Mouse (Mus musculus): ENCODE measurements around the gene Hapln4. TPM values are rescaled to one million over a fixed set of nuclear protein-coding genes. Genes with fewer than 3 reads are reported as not detected.

Hapln4 gene
- polyA plus RNA-seq, 1 experiment from 2014 or later: 0.02 TPM

GRCm38 (mm10) chr8:70120667-70121066 is 37.4 kb downstream of the Hapln4 start, which contains the start of gene Ncan:
Ncan (minus strand) TSS chr8:70120873.
- no peak for ATAC-seq
- Histone ChIP-seq H3K27me3 (ENCODE audit: insufficient read depth, low read length) (peaks cover 42% of the 10 kb centered on the region), H3K9ac (replicated peaks) (no peak within 1 kb of the TSS), H3K4me3 (ENCODE audit: low read depth, low read length) (no peak within 1 kb of the TSS), H3K4me2 (ENCODE audit: low read depth, low read length) (no peak within 1 kb of the TSS), H3K9me3 (ENCODE audit: low read length) (no peaks in the 10 kb centered on the region), H3K36me3 (replicated peaks; ENCODE audit: insufficient read depth, low read length) (no peaks in the 10 kb centered on the region), H3K4me1 (ENCODE audit: insufficient read depth) (no peaks in the 10 kb centered on the region), H3K27ac (ENCODE audit: low read depth) (no peak within 1 kb of the TSS)
- TF ChIP-seq CTCF (IDR thresholded peaks at IDR 0.05; ENCODE audit: low read depth) (no peak), EP300 (IDR thresholded peaks at IDR 0.05; ENCODE audit: low read depth) (no peak)
- 6% methylated on average over 19 of the region's 19 CpGs for WGBS (ENCODE audit: insufficient replicate concordance)
- peak; percentile 47 for DNase-seq

GRCm38 (mm10) chr8:70122863-70123262 is 39.6 kb downstream of the Hapln4 start:
- no peak for DNase-seq
- Histone ChIP-seq H3K36me3 (replicated peaks; ENCODE audit: insufficient read depth, low read length) (no peaks in the 10 kb centered on the region), H3K4me1 (ENCODE audit: insufficient read depth) (no peaks in the 10 kb centered on the region), H3K4me2 (ENCODE audit: low read depth, low read length) (no peak overlapping the region), H3K4me3 (ENCODE audit: low read depth, low read length) (no peak overlapping the region), H3K9me3 (ENCODE audit: low read length) (no peaks in the 10 kb centered on the region), H3K27me3 (ENCODE audit: insufficient read depth, low read length) (peaks cover 32% of the 10 kb centered on the region), H3K27ac (ENCODE audit: low read depth) (no peak overlapping the region), H3K9ac (replicated peaks) (no peak overlapping the region)
- ATAC-seq: no peak
- WGBS (ENCODE audit: insufficient replicate concordance): 48% methylated on average over 2 of the region's 2 CpGs
- TF ChIP-seq EP300 (IDR thresholded peaks at IDR 0.05; ENCODE audit: low read depth) (no peak), CTCF (IDR thresholded peaks at IDR 0.05; ENCODE audit: low read depth) (peak; percentile 69)

DNA sequence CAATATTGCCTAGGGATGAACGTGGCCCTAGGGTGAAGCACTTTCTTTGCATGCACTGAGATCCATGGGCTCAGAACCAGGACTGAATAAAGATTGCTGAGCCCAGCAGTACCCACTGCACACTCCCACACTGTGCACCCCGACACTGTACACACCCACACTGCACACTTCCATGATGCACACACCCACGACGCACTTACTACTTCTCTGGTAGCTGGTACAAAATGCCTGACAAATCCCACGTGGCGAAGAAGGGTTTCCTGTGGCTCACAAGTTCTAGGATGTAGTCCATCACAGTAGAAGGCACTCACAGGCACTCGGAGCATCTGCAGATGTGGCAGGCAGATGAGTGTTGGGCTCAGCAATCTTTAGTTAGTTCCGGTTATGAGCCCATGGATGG is 41.7 kb downstream of the Hapln4 start:
- peaks cover 8% of the 10 kb centered on the region for H3K4me1 ChIP-seq (ENCODE audit: insufficient read depth)
- WGBS (ENCODE audit: insufficient replicate concordance): 58% methylated on average over 8 of the region's 8 CpGs
- H3K4me2 ChIP-seq (ENCODE audit: low read depth, low read length): no peak overlapping the region
- H3K27ac ChIP-seq (ENCODE audit: low read depth): no peak overlapping the region
- DNase-seq (no peak), ATAC-seq (no peak)
- H3K4me3 ChIP-seq (ENCODE audit: low read depth, low read length): no peak overlapping the region
- TF ChIP-seq CTCF (IDR thresholded peaks at IDR 0.05; ENCODE audit: low read depth) (no peak), EP300 (IDR thresholded peaks at IDR 0.05; ENCODE audit: low read depth) (no peak)
- peaks cover 19% of the 10 kb centered on the region; the same call in 1 of the 2 replicates for H3K27me3 ChIP-seq (ENCODE audit: insufficient read depth, low read length)
- H3K36me3 ChIP-seq (replicated peaks; ENCODE audit: insufficient read depth, low read length): no peaks in the 10 kb centered on the region
- no peak overlapping the region for H3K9ac ChIP-seq (replicated peaks)
- H3K9me3 ChIP-seq (ENCODE audit: low read length): no peaks in the 10 kb centered on the region

DNA sequence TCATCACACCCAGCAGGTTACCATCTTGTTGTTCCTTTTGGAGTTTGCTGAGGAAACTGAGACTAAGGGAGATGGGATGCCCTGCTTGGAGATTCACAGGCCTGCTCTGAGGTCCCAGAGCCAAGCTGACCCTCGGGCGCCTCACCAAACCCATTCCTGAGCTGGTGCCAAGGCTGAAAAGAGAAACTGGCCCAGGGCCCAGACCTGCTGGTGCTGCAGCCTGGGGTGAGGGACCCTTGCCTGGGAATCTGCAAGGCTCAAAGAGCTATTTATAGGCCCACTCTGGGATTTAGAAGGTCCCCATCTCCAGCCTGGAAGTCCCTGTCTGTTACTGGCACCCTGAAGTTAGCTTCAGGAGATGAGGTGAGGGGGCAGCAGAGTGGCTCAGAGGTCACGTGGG is 45.2 kb downstream of the Hapln4 start:
- no peak for ATAC-seq
- H3K4me3 ChIP-seq (ENCODE audit: low read depth, low read length): no peak overlapping the region
- H3K9me3 ChIP-seq (ENCODE audit: low read length): no peaks in the 10 kb centered on the region
- H3K9ac ChIP-seq (replicated peaks): no peak overlapping the region
- H3K27me3 ChIP-seq (ENCODE audit: insufficient read depth, low read length): no peaks in the 10 kb centered on the region
- TF ChIP-seq EP300 (IDR thresholded peaks at IDR 0.05; ENCODE audit: low read depth) (no peak), CTCF (IDR thresholded peaks at IDR 0.05; ENCODE audit: low read depth) (no peak)
- H3K27ac ChIP-seq (ENCODE audit: low read depth): no peak overlapping the region
- 81% methylated on average over 3 of the region's 3 CpGs for WGBS (ENCODE audit: insufficient replicate concordance)
- no peaks in the 10 kb centered on the region; the same call in 1 of the 2 replicates for H3K36me3 ChIP-seq (replicated peaks; ENCODE audit: insufficient read depth, low read length)
- H3K4me1 ChIP-seq (ENCODE audit: insufficient read depth): peaks cover 17% of the 10 kb centered on the region
- no peak for DNase-seq
- no peak overlapping the region for H3K4me2 ChIP-seq (ENCODE audit: low read depth, low read length)

DNA sequence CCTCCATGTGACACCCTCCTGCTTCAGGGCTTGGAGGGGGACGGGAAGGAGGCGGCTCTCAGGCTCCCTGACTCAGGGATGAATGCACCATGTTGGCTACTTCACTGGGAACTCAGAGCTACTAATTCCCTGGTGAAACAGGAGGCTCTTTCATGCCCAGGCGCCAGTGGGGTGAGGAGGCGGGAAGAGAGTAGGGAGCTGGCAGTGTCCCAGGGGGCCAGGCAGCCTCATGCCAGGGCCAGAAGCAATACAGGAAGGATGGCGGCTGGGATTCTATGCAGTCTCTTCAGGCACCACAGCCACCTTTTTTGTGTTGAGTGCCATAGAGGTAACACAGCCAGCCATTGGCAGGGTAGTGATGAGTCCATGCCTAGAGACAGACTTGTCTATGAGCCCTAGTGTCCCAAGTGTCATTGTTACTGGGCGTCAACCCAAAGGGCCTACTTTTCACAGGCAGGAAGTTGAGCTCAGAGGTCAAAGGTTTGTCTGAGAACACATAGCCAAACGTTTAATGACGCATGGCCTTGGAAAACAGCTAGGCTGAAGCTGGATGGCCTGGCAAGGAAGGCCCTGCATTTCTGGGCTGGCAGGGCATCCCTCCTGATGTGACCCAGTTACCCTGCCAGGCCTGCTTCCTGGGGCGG is 46.2 kb downstream of the Hapln4 start:
- Histone ChIP-seq H3K4me3 (ENCODE audit: low read depth, low read length) (no peak overlapping the region), H3K9ac (replicated peaks) (no peak overlapping the region), H3K9me3 (ENCODE audit: low read length) (no peaks in the 10 kb centered on the region), H3K4me2 (ENCODE audit: low read depth, low read length) (no peak overlapping the region), H3K27ac (ENCODE audit: low read depth) (peak overlapping the region; percentile 34), H3K36me3 (replicated peaks; ENCODE audit: insufficient read depth, low read length) (peaks cover 6% of the 10 kb centered on the region), H3K27me3 (ENCODE audit: insufficient read depth, low read length) (no peaks in the 10 kb centered on the region), H3K4me1 (ENCODE audit: insufficient read depth) (peaks cover 17% of the 10 kb centered on the region)
- DNase-seq (no peak), ATAC-seq (peak; percentile 43)
- 71% methylated on average over 9 of the region's 9 CpGs for WGBS (ENCODE audit: insufficient replicate concordance)
- TF ChIP-seq CTCF (IDR thresholded peaks at IDR 0.05; ENCODE audit: low read depth): no peak
- TF ChIP-seq EP300 (IDR thresholded peaks at IDR 0.05; ENCODE audit: low read depth): no peak

- Histone ChIP-seq H3K4me2 (ENCODE audit: low read depth, low read length) (no peak overlapping the region), H3K9ac (replicated peaks) (no peak overlapping the region), H3K27me3 (ENCODE audit: insufficient read depth, low read length) (no peaks in the 10 kb centered on the region), H3K9me3 (ENCODE audit: low read length) (no peaks in the 10 kb centered on the region), H3K4me1 (ENCODE audit: insufficient read depth) (peaks cover 17% of the 10 kb centered on the region), H3K4me3 (ENCODE audit: low read depth, low read length) (no peak overlapping the region), H3K36me3 (replicated peaks; ENCODE audit: insufficient read depth, low read length) (peaks cover 7% of the 10 kb centered on the region), H3K27ac (ENCODE audit: low read depth) (0 out of 2 replicates have a peak overlapping the region, but pooled peaks have one; percentile 29)
- 84% methylated on average over 3 of the region's 3 CpGs for WGBS (ENCODE audit: insufficient replicate concordance)
- ATAC-seq (no peak), DNase-seq (no peak)
- TF ChIP-seq CTCF (IDR thresholded peaks at IDR 0.05; ENCODE audit: low read depth) (no peak), EP300 (IDR thresholded peaks at IDR 0.05; ENCODE audit: low read depth) (no peak)
Observed at GRCm38 (mm10) chr8:70130066-70130465, 46.8 kb downstream of the Hapln4 start.

Measured in liver, postnatal 0 days (tissue).